Mouse (Mus musculus): Measurements from ENCODE around the gene Ptges. TPM values are rescaled to one million over a fixed set of nuclear protein-coding genes. Genes with fewer than 3 reads are reported as not detected.
A peak's percentile ranks its signal among the peaks of the same experiment; 100 is the strongest.

The Ptges gene
- polyA plus RNA-seq (2011; ENCODE audit: insufficient read length, low read depth, missing spikeins) = 37.2 and 41.3 TPM in 2 replicates

GRCm38 (mm10) chr2:30929483-30930045 lies at the start of gene Ptges:
Ptges (minus strand) TSS chr2:30929863.
- Histone ChIP-seq H3K4me3 (ENCODE audit: insufficient read depth, low read length) (no peak within 1 kb of the TSS), H3K4me1 (ENCODE audit: control insufficient read depth, insufficient read depth, low read length) (peaks cover 2% of the 10 kb centered on the region), H3K27ac (ENCODE audit: insufficient read depth, low read length) (peak within 1 kb of the TSS; percentile 12; the same call in 1 of the 2 replicates)
- TF ChIP-seq CTCF (IDR thresholded peaks at IDR 0.05; ENCODE audit: borderline replicate concordance, insufficient read depth, low read length) (0 out of 2 replicates have a peak, but pooled peaks have one; percentile 24), POLR2A (IDR thresholded peaks at IDR 0.05; ENCODE audit: low read depth, low read length) (no peak)

DNA sequence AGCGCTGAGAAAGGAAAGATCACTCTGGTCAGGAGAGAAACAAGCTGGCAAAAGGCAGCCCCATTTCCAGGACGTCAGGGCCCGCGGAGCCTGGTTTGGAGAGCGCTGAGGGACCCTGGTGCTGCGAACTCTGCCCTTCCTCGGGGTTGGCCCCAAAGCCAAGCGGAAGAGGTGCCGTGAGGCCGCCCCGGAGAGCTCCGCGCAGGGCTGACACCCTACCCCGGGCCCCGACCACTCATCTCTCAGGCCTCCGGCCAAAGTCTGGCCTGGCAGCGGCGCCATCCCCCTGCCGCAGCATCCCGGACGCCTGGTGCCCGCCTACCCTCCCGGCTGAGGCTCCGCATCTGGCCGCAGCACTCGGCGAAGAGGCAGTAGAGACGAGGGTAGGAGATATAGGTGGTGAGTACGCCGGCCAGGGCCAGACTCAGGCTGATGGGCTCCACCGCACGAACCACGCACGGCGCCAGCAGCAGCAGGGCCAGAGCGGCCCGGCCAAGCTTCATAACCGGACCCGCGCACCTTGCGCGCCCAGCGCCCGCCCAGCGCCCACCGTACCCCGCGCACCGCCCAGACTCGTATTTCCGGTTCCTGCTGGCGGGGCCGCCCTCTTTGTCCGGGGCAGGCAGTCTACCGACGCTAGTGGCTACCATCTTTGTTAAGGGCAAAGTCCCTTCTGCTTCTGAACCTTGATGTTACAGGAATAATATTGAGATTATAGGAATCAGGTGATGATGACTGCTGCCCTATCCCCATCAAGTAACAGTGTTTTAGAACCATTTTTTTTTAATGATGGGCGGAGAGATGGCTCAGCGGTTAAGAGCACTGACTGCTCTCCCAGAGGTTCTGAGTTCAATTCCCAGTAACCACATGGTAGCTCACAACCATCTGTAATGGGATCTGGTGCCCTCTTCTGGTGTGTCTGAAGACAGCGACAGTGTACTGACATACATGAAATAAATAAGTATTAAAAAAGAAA lies 38.0 kb upstream of the Ptges start, which contains the start of gene Tor1a:
Gene Tor1a (minus strand): TSS at position 582 of the 976 bp plus-strand sequence.
- TF ChIP-seq CTCF (IDR thresholded peaks at IDR 0.05; ENCODE audit: borderline replicate concordance, insufficient read depth, low read length) = no peak
- TF ChIP-seq POLR2A (IDR thresholded peaks at IDR 0.05; ENCODE audit: low read depth, low read length) = peak; percentile 84
- Histone ChIP-seq H3K4me1 (ENCODE audit: control insufficient read depth, insufficient read depth, low read length) (no peaks in the 10 kb centered on the region; the same call in 1 of the 2 replicates), H3K27ac (ENCODE audit: insufficient read depth, low read length) (no peak within 1 kb of the TSS), H3K4me3 (ENCODE audit: insufficient read depth, low read length) (peak within 1 kb of the TSS; percentile 72)

GRCm38 (mm10) chr2:30966826-30967225 lies 37.2 kb upstream of the Ptges start:
- Histone ChIP-seq H3K4me1 (ENCODE audit: control insufficient read depth, insufficient read depth, low read length) (no peaks in the 10 kb centered on the region; the same call in 1 of the 2 replicates), H3K4me3 (ENCODE audit: insufficient read depth, low read length) (peak overlapping the region; percentile 72), H3K27ac (ENCODE audit: insufficient read depth, low read length) (no peak overlapping the region)
- no peak for TF ChIP-seq POLR2A (IDR thresholded peaks at IDR 0.05; ENCODE audit: low read depth, low read length)
- no peak for TF ChIP-seq CTCF (IDR thresholded peaks at IDR 0.05; ENCODE audit: borderline replicate concordance, insufficient read depth, low read length)

- no peaks in the 10 kb centered on the region; the same call in 1 of the 2 replicates for H3K4me1 ChIP-seq (ENCODE audit: control insufficient read depth, insufficient read depth, low read length)
- no peak overlapping the region for H3K4me3 ChIP-seq (ENCODE audit: insufficient read depth, low read length)
- TF ChIP-seq POLR2A (IDR thresholded peaks at IDR 0.05; ENCODE audit: low read depth, low read length) = no peak
- no peak for TF ChIP-seq CTCF (IDR thresholded peaks at IDR 0.05; ENCODE audit: borderline replicate concordance, insufficient read depth, low read length)
- H3K27ac ChIP-seq (ENCODE audit: insufficient read depth, low read length) = no peak overlapping the region
Observed at GRCm38 (mm10) chr2:30965627-30966026, 36.0 kb upstream of the Ptges start.

GRCm38 (mm10) chr2:30962570-30963254 lies 33.0 kb upstream of the Ptges start:
- Histone ChIP-seq H3K4me3 (ENCODE audit: insufficient read depth, low read length) (no peak overlapping the region), H3K4me1 (ENCODE audit: control insufficient read depth, insufficient read depth, low read length) (no peaks in the 10 kb centered on the region; the same call in 1 of the 2 replicates), H3K27ac (ENCODE audit: insufficient read depth, low read length) (no peak overlapping the region)
- TF ChIP-seq CTCF (IDR thresholded peaks at IDR 0.05; ENCODE audit: borderline replicate concordance, insufficient read depth, low read length) (no peak), POLR2A (IDR thresholded peaks at IDR 0.05; ENCODE audit: low read depth, low read length) (no peak)

- Histone ChIP-seq H3K27ac (ENCODE audit: insufficient read depth, low read length) (no peak overlapping the region), H3K4me3 (ENCODE audit: insufficient read depth, low read length) (no peak overlapping the region), H3K4me1 (ENCODE audit: control insufficient read depth, insufficient read depth, low read length) (no peaks in the 10 kb centered on the region)
- no peak for TF ChIP-seq POLR2A (IDR thresholded peaks at IDR 0.05; ENCODE audit: low read depth, low read length)
- no peak for TF ChIP-seq CTCF (IDR thresholded peaks at IDR 0.05; ENCODE audit: borderline replicate concordance, insufficient read depth, low read length)
Observed at GRCm38 (mm10) chr2:30959856-30960255, 30.2 kb upstream of the Ptges start.

DNA sequence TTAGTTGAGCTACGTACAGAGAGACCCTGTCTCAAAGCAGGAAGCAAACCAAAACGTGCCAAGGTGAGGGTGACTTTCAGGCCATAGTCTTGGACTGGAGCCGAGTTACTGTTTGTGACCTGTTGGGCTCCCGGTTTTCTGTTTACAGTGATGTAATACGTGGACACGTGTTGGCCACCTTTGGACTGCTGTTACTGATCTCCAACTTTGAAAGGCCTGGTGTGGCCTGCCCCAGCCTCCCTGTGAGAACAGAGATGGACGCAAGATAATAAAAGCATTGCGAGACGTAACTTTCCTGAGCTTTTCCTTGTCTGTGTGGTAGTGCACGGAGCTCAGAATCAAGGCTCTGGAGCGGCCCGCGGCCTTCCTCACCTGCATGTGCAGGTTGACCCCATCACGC lies 29.1 kb upstream of the Ptges start:
- no peaks in the 10 kb centered on the region for H3K4me1 ChIP-seq (ENCODE audit: control insufficient read depth, insufficient read depth, low read length)
- TF ChIP-seq POLR2A (IDR thresholded peaks at IDR 0.05; ENCODE audit: low read depth, low read length) (no peak), CTCF (IDR thresholded peaks at IDR 0.05; ENCODE audit: borderline replicate concordance, insufficient read depth, low read length) (no peak)
- no peak overlapping the region for H3K27ac ChIP-seq (ENCODE audit: insufficient read depth, low read length)
- H3K4me3 ChIP-seq (ENCODE audit: insufficient read depth, low read length) = no peak overlapping the region

GRCm38 (mm10) chr2:30957511-30957910 lies 27.8 kb upstream of the Ptges start:
- TF ChIP-seq CTCF (IDR thresholded peaks at IDR 0.05; ENCODE audit: borderline replicate concordance, insufficient read depth, low read length) = no peak
- no peak for TF ChIP-seq POLR2A (IDR thresholded peaks at IDR 0.05; ENCODE audit: low read depth, low read length)
- Histone ChIP-seq H3K27ac (ENCODE audit: insufficient read depth, low read length) (no peak overlapping the region), H3K4me3 (ENCODE audit: insufficient read depth, low read length) (no peak overlapping the region), H3K4me1 (ENCODE audit: control insufficient read depth, insufficient read depth, low read length) (no peaks in the 10 kb centered on the region)

DNA sequence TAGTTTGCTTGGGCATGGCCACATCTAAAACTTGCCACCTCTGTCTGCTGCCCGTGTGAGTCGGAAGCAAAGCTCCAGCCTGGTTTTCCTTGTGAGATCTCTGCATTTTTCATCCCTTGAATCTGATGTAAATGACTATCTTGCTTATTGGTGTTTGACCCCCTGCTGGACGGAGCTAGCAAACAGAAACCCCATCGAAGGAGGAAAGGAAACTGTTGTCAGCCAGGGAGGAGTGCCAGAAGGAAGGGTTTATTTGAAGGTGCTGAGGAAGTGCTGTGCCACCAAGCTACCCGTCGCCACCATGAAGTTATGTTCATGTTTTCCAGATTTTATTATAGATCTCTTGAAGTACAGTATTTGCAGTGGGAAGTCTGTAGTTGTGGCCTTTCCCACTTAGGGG lies 25.1 kb upstream of the Ptges start:
- peak overlapping the region; percentile 87 for H3K4me3 ChIP-seq (ENCODE audit: insufficient read depth, low read length)

More for the DNA sequence above, 25.1 kb upstream of the Ptges start:
- TF ChIP-seq CTCF (IDR thresholded peaks at IDR 0.05; ENCODE audit: borderline replicate concordance, insufficient read depth, low read length) (no peak), POLR2A (IDR thresholded peaks at IDR 0.05; ENCODE audit: low read depth, low read length) (no peak)
- no peak overlapping the region for H3K27ac ChIP-seq (ENCODE audit: insufficient read depth, low read length)
- H3K4me1 ChIP-seq (ENCODE audit: control insufficient read depth, insufficient read depth, low read length) = no peaks in the 10 kb centered on the region
